Mouse (Mus musculus) embryonic facial prominence, embryonic 10.5 days (tissue): ENCODE results near the gene Nhsl2. TPM values are rescaled to one million over a fixed set of nuclear protein-coding genes. Genes with fewer than 3 reads are reported as not detected.

ENCODE experiments used
- DNase-seq: peaks from one replicate; pipeline ENCODE4 v3.0.0-alpha.2; 2017; ENCODE audit warnings: low spot score
- H3K27ac ChIP-seq: fragments of 300-500 bp; sonication (generic); replicated peaks from 2 replicates; pipeline ENCODE4 v1.5.1; 2016; ENCODE audit warnings: mild to moderate bottlenecking
- H3K27me3 ChIP-seq: fragments of 300-500 bp; sonication (generic); replicated peaks from 2 replicates; pipeline ENCODE4 v1.6.1; 2016; ENCODE audit warnings: low read depth, mild to moderate bottlenecking; ENCODE audit not compliant: poor library complexity, severe bottlenecking
- H3K36me3 ChIP-seq: fragments of 300-500 bp; sonication (generic); replicated peaks from 2 replicates; pipeline ENCODE4 v1.6.1; 2016; ENCODE audit warnings: mild to moderate bottlenecking, moderate library complexity
- H3K4me1 ChIP-seq: fragments of 300-500 bp; sonication (generic); 2 replicates; pipeline ENCODE4 v1.6.1; 2016
- H3K4me3 ChIP-seq: fragments of 300-500 bp; sonication (generic); 2 replicates; pipeline ENCODE4 v1.5.1; 2016; ENCODE audit warnings: mild to moderate bottlenecking, moderate library complexity
- H3K9me3 ChIP-seq: fragments of 300-500 bp; sonication (generic); 2 replicates; pipeline ENCODE4 v1.6.1; 2016; ENCODE audit warnings: mild to moderate bottlenecking
- WGBS: fragments of 180-500 bp; shearing (Covaris S2); methylation state at CpG from one replicate; pipeline ENCODE4 v1.1.7; 2016; 5-methylcytosine and 5-hydroxymethylcytosine counted together
- polyA plus RNA-seq: library from polyadenylated mRNA; unstranded; fragments of >200 nt; fragmentation: Nextera tagmentation; extraction: Ambion mirVana; gene quantifications from 2 replicates; pipeline ENCODE4 v1.2.1, GENCODE M21; 2016

The Nhsl2 gene
- polyA plus RNA-seq, 1 experiment from 2014 or later, result 27.5 TPM

GRCm38 (mm10) chrX:101961848-101962247 is 112.7 kb downstream of the Nhsl2 start:
- DNase-seq, result no peak
- peaks cover 97% of the 10 kb centered on the region for H3K27me3 ChIP-seq
- H3K27ac ChIP-seq, result no peak overlapping the region
- no peaks in the 10 kb centered on the region for H3K36me3 ChIP-seq
- H3K4me1 ChIP-seq, result peaks cover 9% of the 10 kb centered on the region
- no peak overlapping the region for H3K4me3 ChIP-seq
- no peaks in the 10 kb centered on the region for H3K9me3 ChIP-seq
- 82% methylated on average over 4 of the region's 4 CpGs for WGBS

- no peaks in the 10 kb centered on the region for H3K4me1 ChIP-seq
- H3K9me3 ChIP-seq, result no peaks in the 10 kb centered on the region
- H3K4me3 ChIP-seq, result no peak overlapping the region
- no peaks in the 10 kb centered on the region for H3K36me3 ChIP-seq
- peaks cover 84% of the 10 kb centered on the region for H3K27me3 ChIP-seq
- DNase-seq, result no peak
- H3K27ac ChIP-seq, result no peak overlapping the region
- WGBS, result 88% methylated on average over 3 of the region's 3 CpGs
Observed at GRCm38 (mm10) chrX:101963711-101964110, 114.5 kb downstream of the Nhsl2 start.

DNA sequence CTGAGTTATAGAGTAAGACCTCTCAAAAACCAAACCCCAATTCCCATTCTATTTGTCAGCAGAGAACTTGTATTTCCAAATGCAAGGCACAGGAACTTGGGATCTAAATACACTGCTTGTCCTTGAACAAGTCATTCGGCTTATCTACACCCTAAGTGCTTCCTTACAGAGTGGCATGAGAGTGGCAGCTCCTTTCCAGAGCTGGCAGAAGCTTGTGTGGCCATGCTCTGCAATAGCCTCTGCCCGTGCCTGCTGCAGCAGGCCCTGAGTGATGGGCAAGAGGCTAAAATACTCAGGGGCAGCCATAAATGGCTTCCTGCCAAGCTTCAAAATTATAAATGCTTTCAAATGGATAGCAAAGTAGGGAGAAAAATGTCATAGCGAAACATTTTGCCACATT is 123.8 kb downstream of the Nhsl2 start:
- no peak overlapping the region for H3K27ac ChIP-seq
- DNase-seq, result no peak
- H3K4me3 ChIP-seq, result no peak overlapping the region
- H3K4me1 ChIP-seq, result no peaks in the 10 kb centered on the region
- WGBS, result 88% methylated on average over 3 of the region's 3 CpGs
- no peaks in the 10 kb centered on the region for H3K36me3 ChIP-seq
- 0 out of 2 replicates have a peak, but pooled peaks cover 2% of the 10 kb centered on the region for H3K9me3 ChIP-seq
- H3K27me3 ChIP-seq, result peaks cover 74% of the 10 kb centered on the region

DNA sequence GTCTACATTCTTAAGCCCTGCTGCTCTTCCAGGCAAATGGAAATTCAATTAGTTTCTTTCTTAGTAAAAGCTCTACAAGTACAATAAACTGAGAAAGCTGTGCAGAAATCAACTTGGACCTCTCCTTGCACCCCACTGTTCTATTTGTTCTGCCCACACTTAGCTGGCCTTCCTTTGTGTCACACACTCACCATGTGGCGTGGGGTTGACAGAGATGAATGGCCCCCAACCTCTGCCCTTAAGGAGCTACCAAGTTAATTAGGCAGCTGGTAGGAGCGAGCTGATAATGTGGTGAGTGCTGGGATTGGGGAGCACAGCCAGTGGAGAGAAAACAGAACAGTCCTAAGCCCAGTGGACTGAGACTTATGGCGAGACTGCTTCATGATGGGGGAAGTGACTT is 127.7 kb downstream of the Nhsl2 start:
- 46% methylated on average over 3 of the region's 3 CpGs for WGBS
- Histone ChIP-seq H3K27ac (no peak overlapping the region), H3K27me3 (peaks cover 97% of the 10 kb centered on the region)

DNA sequence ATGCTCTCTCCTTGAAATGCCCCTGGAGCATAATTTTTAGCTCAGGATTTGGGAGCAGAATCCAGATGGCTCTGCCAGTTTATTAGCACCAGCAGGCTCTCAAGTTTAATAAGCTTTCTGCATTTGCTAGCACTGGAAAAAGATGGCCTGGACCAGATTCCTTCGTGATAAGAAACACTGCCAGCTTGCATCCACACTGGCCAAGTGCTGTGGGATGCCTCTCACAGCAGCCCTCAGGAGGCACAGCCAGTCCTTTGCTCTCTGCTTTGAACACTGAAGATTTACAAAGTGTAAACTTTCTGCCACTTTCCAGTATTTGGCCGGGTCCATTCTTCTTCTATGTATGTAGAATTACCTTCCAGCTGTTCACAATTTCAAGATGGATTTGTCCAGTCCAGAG is 129.7 kb downstream of the Nhsl2 start:
- Histone ChIP-seq H3K36me3 (no peaks in the 10 kb centered on the region), H3K27ac (peak overlapping the region; percentile 59), H3K4me3 (no peak overlapping the region), H3K4me1 (peaks cover 10% of the 10 kb centered on the region; the same call in 1 of the 2 replicates), H3K9me3 (0 out of 2 replicates have a peak, but pooled peaks cover 2% of the 10 kb centered on the region), H3K27me3 (peaks cover 97% of the 10 kb centered on the region)
- WGBS, result 39% methylated on average over 2 of the region's 2 CpGs
- no peak for DNase-seq

More for the DNA sequence above, 127.7 kb downstream of the Nhsl2 start:
- peaks cover 10% of the 10 kb centered on the region; the same call in 1 of the 2 replicates for H3K4me1 ChIP-seq
- no peak overlapping the region for H3K4me3 ChIP-seq
- no peak for DNase-seq
- no peaks in the 10 kb centered on the region for H3K36me3 ChIP-seq
- H3K9me3 ChIP-seq, result 0 out of 2 replicates have a peak, but pooled peaks cover 2% of the 10 kb centered on the region

- peaks cover 97% of the 10 kb centered on the region for H3K27me3 ChIP-seq
- H3K4me3 ChIP-seq, result no peak overlapping the region
- 0 out of 2 replicates have a peak, but pooled peaks cover 2% of the 10 kb centered on the region for H3K9me3 ChIP-seq
- H3K4me1 ChIP-seq, result peaks cover 14% of the 10 kb centered on the region
- H3K27ac ChIP-seq, result peak overlapping the region; percentile 59; the same call in 1 of the 2 replicates
- no peaks in the 10 kb centered on the region for H3K36me3 ChIP-seq
- WGBS, result 37% methylated on average over 5 of the region's 5 CpGs
- DNase-seq, result no peak
Observed at GRCm38 (mm10) chrX:101979267-101979666, 130.1 kb downstream of the Nhsl2 start.

DNA sequence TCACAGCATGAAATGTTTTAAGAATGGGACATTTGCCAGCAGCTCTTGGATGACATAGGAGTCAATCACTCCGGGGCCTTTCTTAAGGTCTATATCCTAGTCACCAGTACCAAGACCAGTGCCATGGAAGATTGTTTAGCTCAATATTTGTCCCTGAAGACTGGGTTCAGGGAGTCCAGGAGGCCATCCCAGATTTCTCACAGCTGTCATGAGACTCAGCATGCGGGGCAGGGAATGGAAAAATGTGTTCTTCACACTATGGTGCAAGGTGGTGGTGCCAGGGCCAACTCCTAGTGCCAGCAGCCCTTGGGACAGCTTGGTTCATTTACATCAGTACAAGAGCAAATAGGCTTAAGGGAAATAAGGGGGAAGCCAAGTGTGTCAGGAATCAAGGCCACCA is 131.4 kb downstream of the Nhsl2 start:
- 92% methylated on average over 2 of the region's 2 CpGs for WGBS
- no peak overlapping the region for H3K27ac ChIP-seq
- no peaks in the 10 kb centered on the region for H3K9me3 ChIP-seq
- H3K4me3 ChIP-seq, result no peak overlapping the region
- no peak for DNase-seq
- no peaks in the 10 kb centered on the region for H3K36me3 ChIP-seq
- H3K4me1 ChIP-seq, result peaks cover 22% of the 10 kb centered on the region
- H3K27me3 ChIP-seq, result peaks cover 97% of the 10 kb centered on the region

DNA sequence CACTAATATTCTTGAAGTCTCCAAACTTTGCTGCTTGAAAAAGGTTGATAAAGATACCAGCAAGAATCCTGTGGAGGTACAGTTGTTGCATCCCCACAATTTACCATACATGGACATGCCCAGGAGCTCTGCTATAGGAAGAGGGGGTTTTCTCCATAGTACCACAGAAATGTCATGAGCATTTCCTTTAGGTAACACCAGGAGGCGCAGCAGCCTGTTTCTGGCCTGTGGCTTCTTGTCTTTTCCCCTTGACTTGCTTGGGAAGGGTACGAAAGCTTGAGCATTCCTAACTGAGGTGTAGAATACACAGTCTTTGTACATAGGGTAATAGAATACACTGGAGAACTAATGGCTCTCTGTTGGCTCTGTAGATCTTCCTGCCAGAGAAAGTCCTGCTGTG is 132.3 kb downstream of the Nhsl2 start:
- H3K27me3 ChIP-seq, result peaks cover 99% of the 10 kb centered on the region
- no peaks in the 10 kb centered on the region for H3K36me3 ChIP-seq
- no peak overlapping the region for H3K27ac ChIP-seq
- H3K4me3 ChIP-seq, result no peak overlapping the region
- no peak for DNase-seq
- no peaks in the 10 kb centered on the region for H3K9me3 ChIP-seq
- H3K4me1 ChIP-seq, result peaks cover 22% of the 10 kb centered on the region
- 45% methylated on average over 2 of the region's 2 CpGs for WGBS

- H3K27me3 ChIP-seq, result peaks cover 99% of the 10 kb centered on the region
- 70% methylated on average over 6 of the region's 6 CpGs for WGBS
- DNase-seq, result peak; percentile 8
- H3K4me3 ChIP-seq, result no peak overlapping the region
- no peaks in the 10 kb centered on the region for H3K36me3 ChIP-seq
- H3K4me1 ChIP-seq, result peaks cover 26% of the 10 kb centered on the region
- H3K27ac ChIP-seq, result no peak overlapping the region
- no peaks in the 10 kb centered on the region for H3K9me3 ChIP-seq
Observed at GRCm38 (mm10) chrX:101983638-101984037, 134.5 kb downstream of the Nhsl2 start.

DNA sequence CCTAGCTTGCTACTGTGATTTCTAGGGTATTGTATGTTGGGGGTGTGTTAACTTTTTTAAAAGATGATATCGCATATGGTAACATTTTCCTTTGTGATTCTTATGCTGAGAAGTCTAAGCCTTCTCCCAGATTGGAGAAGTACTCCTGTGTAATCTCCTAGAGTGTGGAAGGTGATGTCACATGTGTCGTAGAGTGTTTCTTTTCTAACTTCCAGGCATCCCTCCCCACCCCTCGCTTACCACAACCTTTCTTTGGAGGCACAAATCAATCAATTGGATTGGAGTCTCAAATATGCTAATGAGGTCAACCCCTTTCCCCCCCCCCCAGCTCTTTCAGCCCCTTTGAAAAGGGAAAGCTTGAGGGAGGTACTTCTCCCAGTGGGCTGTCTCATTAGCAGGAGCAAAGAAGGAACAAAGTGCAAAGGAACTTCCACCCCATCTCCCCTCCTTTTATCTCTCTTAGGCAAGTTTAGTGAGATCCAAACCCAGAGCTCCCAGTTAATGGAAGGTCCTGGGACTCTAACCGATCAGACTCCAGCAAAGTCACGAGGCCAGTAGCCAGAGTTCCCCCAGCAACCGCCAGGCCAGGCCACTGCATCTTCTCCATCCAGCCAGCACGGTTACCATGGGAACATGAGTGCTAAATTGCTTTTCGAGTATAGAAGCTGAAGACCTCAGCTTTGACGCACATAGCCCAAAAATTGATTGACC is 137.6 kb downstream of the Nhsl2 start:
- DNase-seq, result peak; percentile 40
- Histone ChIP-seq H3K36me3 (no peaks in the 10 kb centered on the region), H3K27me3 (peaks cover 99% of the 10 kb centered on the region), H3K27ac (no peak overlapping the region), H3K9me3 (no peaks in the 10 kb centered on the region), H3K4me1 (peaks cover 18% of the 10 kb centered on the region), H3K4me3 (no peak overlapping the region)
- WGBS, result 40% methylated on average over 9 of the region's 9 CpGs

DNA sequence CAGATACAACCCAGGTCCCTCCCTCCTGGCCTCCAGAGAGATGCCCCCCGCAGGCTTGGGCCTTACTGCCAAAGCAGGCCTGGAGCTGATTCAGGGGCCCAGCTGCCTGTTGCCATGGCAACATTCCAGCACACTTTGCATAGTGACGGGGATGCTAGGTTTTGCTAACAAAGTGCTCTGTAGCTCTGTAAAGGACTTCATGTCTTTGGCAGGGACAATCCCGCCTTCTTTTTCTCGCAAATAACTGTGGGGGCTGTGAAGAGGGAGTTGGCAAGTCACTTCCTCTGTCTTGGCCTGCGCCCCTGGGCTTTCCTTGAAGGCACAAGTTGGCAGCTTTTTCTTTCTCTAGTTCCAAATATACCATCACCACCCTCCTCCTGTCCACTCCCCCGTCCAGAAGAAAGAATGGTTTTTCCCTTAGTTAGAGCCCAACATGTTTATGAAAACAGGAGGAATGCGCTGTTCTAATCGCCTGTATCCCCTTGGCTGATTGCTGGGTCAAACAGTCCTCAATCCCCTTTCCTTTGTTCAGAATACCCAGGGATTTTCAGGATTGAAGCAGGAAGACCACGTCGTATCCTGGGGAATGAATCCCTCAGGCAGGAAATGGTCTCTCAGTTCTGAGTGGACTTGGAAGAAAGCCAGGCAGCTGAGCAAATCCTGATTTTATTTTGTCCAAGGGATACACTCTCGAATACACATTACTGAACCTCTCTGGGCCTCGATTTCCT is 144.8 kb downstream of the Nhsl2 start:
- Histone ChIP-seq H3K27me3 (peaks cover 98% of the 10 kb centered on the region), H3K4me3 (no peak overlapping the region), H3K27ac (peak overlapping the region; percentile 54), H3K36me3 (no peaks in the 10 kb centered on the region), H3K9me3 (no peaks in the 10 kb centered on the region), H3K4me1 (peaks cover 12% of the 10 kb centered on the region)
- DNase-seq, result peak; percentile 63
- WGBS, result 37% methylated on average over 12 of the region's 12 CpGs

GRCm38 (mm10) chrX:101996726-101997125 is 147.5 kb downstream of the Nhsl2 start:
- Histone ChIP-seq H3K4me3 (no peak overlapping the region), H3K27me3 (peaks cover 98% of the 10 kb centered on the region), H3K9me3 (no peaks in the 10 kb centered on the region), H3K4me1 (peaks cover 12% of the 10 kb centered on the region), H3K36me3 (no peaks in the 10 kb centered on the region), H3K27ac (no peak overlapping the region)
- 75% methylated on average over 2 of the region's 2 CpGs for WGBS
- no peak for DNase-seq
